Comparison of ENCODE assay signal across 21 mouse cellular contexts in genomic region chr16:75531705-75532104, GRCm38 (mm10). TPM values are rescaled to one million over a fixed set of nuclear protein-coding genes. Genes with fewer than 3 reads are reported as not detected.
DNase-seq lines count a peak whose midpoint lies in the region; ATAC-seq and TF ChIP-seq lines count a peak whose summit lies in the region.
"Had no signal": no experiment of that assay in that cellular context is flagged by ENCODE, and none has a peak within 500 bp of the region (broad histone marks: within the 10 kb centered on the region; RNA-seq: fewer than 3 reads in every experiment).

No protein-coding gene starts in this region.

- 4% methylated on average over 1 of the region's 1 CpGs for WGBS in intestine, postnatal 0 days
- 8% methylated on average over 1 of the region's 1 CpGs for WGBS in intestine, embryonic 16.5 days
- 14% methylated on average over 1 of the region's 1 CpGs for WGBS in midbrain, postnatal 0 days
- 43% methylated on average over 1 of the region's 1 CpGs for WGBS in midbrain, embryonic 10.5 days
- WGBS in heart, embryonic 11.5 days (ENCODE audit: insufficient replicate concordance): 21% methylated on average over 1 of the region's 1 CpGs

- no peaks in the 10 kb centered on the region for H3K9me3 ChIP-seq in intestine, postnatal 0 days (ENCODE audit: control insufficient read depth)
- H3K9me3 ChIP-seq in intestine, embryonic 16.5 days (ENCODE audit: control insufficient read depth, low read length): no peaks in the 10 kb centered on the region
- H3K9me3 ChIP-seq in midbrain, postnatal 0 days (ENCODE audit: low read length): no peaks in the 10 kb centered on the region
- H3K9me3 ChIP-seq in midbrain, embryonic 10.5 days (replicated peaks): no peaks in the 10 kb centered on the region
- no peaks in the 10 kb centered on the region for H3K9me3 ChIP-seq in heart, embryonic 11.5 days (replicated peaks; ENCODE audit: control insufficient read depth, low read length)
- H3K9me3 ChIP-seq: hindbrain, embryonic 15.5 days; liver, embryonic 12.5 days; megakaryocyte, embryonic 14.5 days; neural tube, embryonic 15.5 days; stomach, embryonic 15.5 days had no signal

- no peaks in the 10 kb centered on the region for H3K36me3 ChIP-seq in intestine, postnatal 0 days (ENCODE audit: control insufficient read depth, insufficient read depth)
- no peaks in the 10 kb centered on the region for H3K36me3 ChIP-seq in intestine, embryonic 16.5 days (ENCODE audit: control insufficient read depth, insufficient read depth, low read length)
- H3K36me3 ChIP-seq in midbrain, postnatal 0 days (ENCODE audit: insufficient read depth, low read length): no peaks in the 10 kb centered on the region
- no peaks in the 10 kb centered on the region for H3K36me3 ChIP-seq in midbrain, embryonic 10.5 days
- no peaks in the 10 kb centered on the region for H3K36me3 ChIP-seq in heart, embryonic 11.5 days (ENCODE audit: control insufficient read depth, insufficient read depth, low read length)
- H3K36me3 ChIP-seq: hindbrain, embryonic 15.5 days; liver, embryonic 12.5 days; neural tube, embryonic 15.5 days; stomach, embryonic 15.5 days had no signal

- peak; percentile 37 for TF ChIP-seq CTCF in intestine, postnatal 0 days (IDR thresholded peaks at IDR 0.05; ENCODE audit: low read depth)
- peak; percentile 68 for TF ChIP-seq CTCF in midbrain, postnatal 0 days (IDR thresholded peaks at IDR 0.05)

- no peak overlapping the region for H3K4me3 ChIP-seq in intestine, postnatal 0 days (ENCODE audit: low read depth, low read length)
- no peak overlapping the region for H3K4me3 ChIP-seq in intestine, embryonic 16.5 days (ENCODE audit: low read length)
- no peak overlapping the region for H3K4me3 ChIP-seq in midbrain, postnatal 0 days (ENCODE audit: low read depth, low read length)
- no peak overlapping the region for H3K4me3 ChIP-seq in midbrain, embryonic 10.5 days
- H3K4me3 ChIP-seq in heart, embryonic 11.5 days (ENCODE audit: low read depth, low read length): no peak overlapping the region
- H3K4me3 ChIP-seq: hindbrain, embryonic 15.5 days; liver, embryonic 12.5 days; megakaryocyte, embryonic 14.5 days; neural tube, embryonic 15.5 days; stomach, embryonic 15.5 days had no signal

- peak; percentile 40 for DNase-seq in embryo, embryonic 10.5 days (ENCODE audit: low spot score)
- no peak for DNase-seq in embryo, embryonic 9.5 days (ENCODE audit: extremely low spot score)
- peak; percentile 73 for DNase-seq in midbrain, postnatal 0 days (ENCODE audit: low spot score)
- no peak for DNase-seq in midbrain, embryonic 10.5 days (ENCODE audit: low spot score)
- no peak for DNase-seq in MN1 (ENCODE audit: low spot score)
- DNase-seq: cerebellum, adult 18-20 months; kidney, adult 9 months; right cerebral cortex, adult 18-20 months; spleen, adult 18-20 months; thymus, postnatal 25 days had no signal

- no peak for ATAC-seq in intestine, postnatal 0 days
- no peak for ATAC-seq in intestine, embryonic 16.5 days
- ATAC-seq in midbrain, postnatal 0 days (ENCODE audit: low FRiP score): no peak
- ATAC-seq in heart, embryonic 11.5 days (replicated peaks; ENCODE audit: insufficient number of reproducible peaks, low FRiP score, low TSS enrichment): no peak
- ATAC-seq: liver, embryonic 12.5 days; lung, postnatal 0 days had no signal

- no peak overlapping the region for H3K27ac ChIP-seq in intestine, postnatal 0 days (ENCODE audit: low read depth, low read length)
- H3K27ac ChIP-seq in intestine, embryonic 16.5 days (ENCODE audit: low read length): no peak overlapping the region
- no peak overlapping the region for H3K27ac ChIP-seq in midbrain, postnatal 0 days (ENCODE audit: low read depth, low read length)
- no peak overlapping the region for H3K27ac ChIP-seq in midbrain, embryonic 10.5 days (replicated peaks)
- H3K27ac ChIP-seq in heart, embryonic 11.5 days (ENCODE audit: low read depth, low read length): no peak overlapping the region
- H3K27ac ChIP-seq: hindbrain, embryonic 15.5 days; liver, embryonic 12.5 days; neural tube, embryonic 15.5 days; stomach, embryonic 15.5 days had no signal

- no peaks in the 10 kb centered on the region for H3K4me1 ChIP-seq in intestine, postnatal 0 days (replicated peaks; ENCODE audit: control insufficient read depth, insufficient read depth, low read length)
- no peaks in the 10 kb centered on the region for H3K4me1 ChIP-seq in intestine, embryonic 16.5 days (ENCODE audit: control insufficient read depth, insufficient read depth, low read length)
- H3K4me1 ChIP-seq in midbrain, postnatal 0 days (ENCODE audit: insufficient read depth, low read length): no peaks in the 10 kb centered on the region
- H3K4me1 ChIP-seq in midbrain, embryonic 10.5 days: no peaks in the 10 kb centered on the region
- H3K4me1 ChIP-seq in heart, embryonic 11.5 days (ENCODE audit: control insufficient read depth, insufficient read depth, low read length): no peaks in the 10 kb centered on the region
- H3K4me1 ChIP-seq: hindbrain, embryonic 15.5 days; liver, embryonic 12.5 days; megakaryocyte, embryonic 14.5 days; neural tube, embryonic 15.5 days; stomach, embryonic 15.5 days had no signal

- H3K4me2 ChIP-seq in intestine, postnatal 0 days (replicated peaks; ENCODE audit: low read depth): no peak overlapping the region
- H3K4me2 ChIP-seq in intestine, embryonic 16.5 days (ENCODE audit: low read depth, low read length): no peak overlapping the region
- no peak overlapping the region for H3K4me2 ChIP-seq in midbrain, postnatal 0 days (ENCODE audit: low read depth, low read length, poor library complexity, severe bottlenecking)
- no peak overlapping the region for H3K4me2 ChIP-seq in heart, embryonic 11.5 days
- H3K4me2 ChIP-seq: hindbrain, embryonic 15.5 days; liver, embryonic 12.5 days; neural tube, embryonic 15.5 days; stomach, embryonic 15.5 days had no signal

- no peak overlapping the region for H3K9ac ChIP-seq in intestine, postnatal 0 days (ENCODE audit: low read depth, low read length)
- no peak overlapping the region for H3K9ac ChIP-seq in intestine, embryonic 16.5 days (ENCODE audit: low read depth, low read length)
- H3K9ac ChIP-seq in midbrain, postnatal 0 days (replicated peaks; ENCODE audit: low read length, poor library complexity, severe bottlenecking): no peak overlapping the region
- H3K9ac ChIP-seq in heart, embryonic 11.5 days (ENCODE audit: low read depth, low read length): no peak overlapping the region
- H3K9ac ChIP-seq: hindbrain, embryonic 15.5 days; liver, embryonic 12.5 days; neural tube, embryonic 15.5 days; stomach, embryonic 15.5 days had no signal

- H3K27me3 ChIP-seq in intestine, postnatal 0 days (replicated peaks; ENCODE audit: control insufficient read depth, insufficient read depth, low read length): no peaks in the 10 kb centered on the region
- no peaks in the 10 kb centered on the region for H3K27me3 ChIP-seq in intestine, embryonic 16.5 days (replicated peaks; ENCODE audit: control insufficient read depth, insufficient read depth, low read length)
- no peaks in the 10 kb centered on the region for H3K27me3 ChIP-seq in midbrain, postnatal 0 days (ENCODE audit: insufficient read depth, low read length)
- H3K27me3 ChIP-seq in midbrain, embryonic 10.5 days (ENCODE audit: low read depth, poor library complexity, severe bottlenecking): no peaks in the 10 kb centered on the region
- H3K27me3 ChIP-seq in heart, embryonic 11.5 days (ENCODE audit: control insufficient read depth, insufficient read depth, low read length): no peaks in the 10 kb centered on the region
- H3K27me3 ChIP-seq: hindbrain, embryonic 15.5 days; liver, embryonic 12.5 days; megakaryocyte, embryonic 14.5 days; neural tube, embryonic 15.5 days; stomach, embryonic 15.5 days had no signal

RNA-seq across cellular contexts. Expression of gene Lipi, which starts 54.2 kb away (rescaled TPM):
- polyA plus RNA-seq in intestine, postnatal 0 days (2015; fragmentation: Nextera tagmentation; extraction: Ambion mirVana): not detected in 2 replicates
- polyA plus RNA-seq in intestine, embryonic 16.5 days (2015; fragmentation: Nextera tagmentation; extraction: Ambion mirVana): not detected in 2 replicates
- total RNA-seq in midbrain, postnatal 0 days (2014; rRNA removed): 0.22 and 1.1 TPM in 2 replicates
- 0.10 TPM in 1 of 2 replicates, not detected in the other for polyA plus RNA-seq in midbrain, postnatal 0 days (2015; fragmentation: Nextera tagmentation; extraction: Ambion mirVana)
- not detected in 2 replicates for polyA plus RNA-seq in midbrain, embryonic 10.5 days (2016; fragmentation: Nextera tagmentation; extraction: Ambion mirVana)
- not detected in 2 replicates for polyA plus RNA-seq in heart, embryonic 11.5 days (2014; fragmentation: Nextera tagmentation; extraction: Ambion mirVana)
- polyA plus RNA-seq: cortical plate, adult 2 months; heart, embryonic 14.5 days; hindbrain, embryonic 15.5 days; liver, embryonic 12.5 days; lung, postnatal 0 days; stomach, embryonic 15.5 days had no signal

Comparison
In these comparisons a context has a peak if more than half of its experiments do, and no peak if none do; other contexts are left out.
1. DNase-seq: peak in embryo, embryonic 10.5 days (single experiment) and midbrain, postnatal 0 days (single experiment); none in embryo, embryonic 9.5 days (single experiment), midbrain, embryonic 10.5 days (single experiment) and MN1 (single experiment).